Mouse (Mus musculus) liver, adult 2 months (tissue): Measurements from ENCODE around the gene Sgcd.

ENCODE experiments used
- CTCF ChIP-seq: fragments of 200-500 bp; IDR thresholded peaks from 2 replicates; pipeline ENCODE4 v1.5.1; 2011; ENCODE audit warnings: low read depth, low read length, control low read depth
- POLR2A ChIP-seq: fragments of 200-500 bp; IDR thresholded peaks from 2 replicates; pipeline ENCODE4 v1.6.1; 2011; ENCODE audit warnings: low read length, control low read depth; ENCODE audit not compliant: insufficient read depth; ENCODE audit errors: extremely low read depth

- TF ChIP-seq CTCF (no peak), POLR2A (no peak)
Measured at GRCm38 (mm10) chr11:47982152-47982551, 6.6 kb downstream of the Sgcd start.
